Mouse (Mus musculus) activated CD4-positive, CD25-positive, alpha-beta regulatory T cell (primary cell): ENCODE measurements around the gene Spata31d1c. TPM values are rescaled to one million over a fixed set of nuclear protein-coding genes. Genes with fewer than 3 reads are reported as not detected.

Experiments
- polyA plus RNA-seq, 2 experiments: library from polyadenylated mRNA; unstranded; fragments of 100-300 nt; shearing (Covaris generic); gene quantifications; one replicate each; pipeline ENCODE4 v1.2.1; 2017

The Spata31d1c gene
- polyA plus RNA-seq: not detected

GRCm38 (mm10) chr13:65032758-65033157 is at the start of gene Spata31d1c:
TSS of gene Spata31d1c (plus strand) at chr13:65033058.

GRCm38 (mm10) chr13:65052660-65053059 is 19.8 kb downstream of the Spata31d1c start, which contains the start of gene Prss47:
TSS of gene Prss47 (minus strand) at chr13:65052760.

Other genes with a start within 250 kb of the Spata31d1c start
- gene Cntnap3, start 129.1 kb upstream of the Spata31d1c start, polyA plus RNA-seq: not detected
- gene Spata31, start 115.7 kb upstream of the Spata31d1c start, polyA plus RNA-seq: not detected
- gene Prss47, start 19.7 kb downstream of the Spata31d1c start, polyA plus RNA-seq: not detected
- gene Mfsd14b, start 79.9 kb downstream of the Spata31d1c start, polyA plus RNA-seq: 10 to 100 TPM; 50.7 to 72.8 TPM
- gene Olfr465-ps1, start 105.0 kb downstream of the Spata31d1c start, polyA plus RNA-seq: not detected
- gene Olfr466, start 117.2 kb downstream of the Spata31d1c start, polyA plus RNA-seq: under 1 TPM in 1 of 2 experiments, not detected in 1; 0.06 TPM
- not detected for gene Nlrp4f, start 172.9 kb downstream of the Spata31d1c start, polyA plus RNA-seq
- not detected for gene Gm10775, start 226.5 kb downstream of the Spata31d1c start, polyA plus RNA-seq
- gene Zfp369, start 245.8 kb downstream of the Spata31d1c start, polyA plus RNA-seq: 10 to 100 TPM; 12.7 to 15.1 TPM